Comparison of ENCODE assay signal across 8 mouse cellular contexts in the genomic region with DNA sequence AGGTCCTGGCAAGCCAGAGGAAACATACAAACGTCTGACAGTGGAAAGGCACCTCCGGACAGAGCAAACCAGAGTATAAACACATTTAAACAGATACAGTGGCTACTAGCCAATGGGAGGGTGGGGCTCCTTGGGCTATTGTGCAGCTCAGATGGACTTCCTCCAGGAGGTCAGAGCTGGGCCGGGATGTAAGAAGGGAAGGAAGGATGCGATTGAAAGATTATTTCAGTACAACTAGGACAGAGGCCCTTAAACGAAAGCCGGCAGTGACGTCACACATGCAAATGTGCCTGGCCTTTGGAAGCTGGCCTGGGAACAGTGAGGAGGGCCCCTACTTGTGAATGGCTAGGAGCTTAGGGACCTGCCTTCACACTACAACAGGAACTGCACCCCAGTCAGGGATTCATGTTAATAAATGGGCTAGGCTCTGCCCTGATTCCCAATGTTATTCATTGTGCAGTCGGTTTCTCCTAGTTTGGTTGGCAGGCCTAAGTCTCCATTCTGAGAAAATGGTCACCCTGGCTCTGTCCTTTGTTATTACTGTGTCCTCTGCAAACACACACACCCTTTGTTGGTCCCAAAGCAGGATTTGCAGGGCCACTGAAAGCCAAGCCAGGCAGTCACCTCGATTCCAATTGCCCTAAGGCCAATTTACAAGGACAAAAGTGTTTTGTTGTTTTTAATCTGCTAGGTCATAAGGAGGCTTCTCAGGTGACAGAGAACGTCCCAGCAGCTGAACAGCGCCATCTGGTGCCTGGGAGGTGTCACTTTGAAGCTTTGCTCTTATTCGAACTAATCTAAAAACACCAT. TPM values are rescaled to one million over a fixed set of nuclear protein-coding genes. Genes with fewer than 3 reads are reported as not detected.
A peak's percentile ranks its signal among the peaks of the same experiment; 100 is the strongest.
DNase-seq lines count a peak whose midpoint lies in the region; ATAC-seq and TF ChIP-seq lines count a peak whose summit lies in the region.

No protein-coding gene starts in this region.

- no peak overlapping the region for H3K4me3 ChIP-seq in limb, embryonic 15.5 days
- no peak overlapping the region for H3K4me3 ChIP-seq in myocyte

- no peak overlapping the region for H3K9ac ChIP-seq in limb, embryonic 15.5 days

- no peak for ATAC-seq in limb, embryonic 15.5 days (ENCODE audit: insufficient number of reproducible peaks, low FRiP score, low TSS enrichment, low read depth)

- no peaks in the 10 kb centered on the region; the same call in 1 of the 2 replicates for H3K4me1 ChIP-seq in limb, embryonic 15.5 days

- peak; percentile 13 to 16 for DNase-seq in B cell, adult 2 months
- DNase-seq in adrenal gland, postnatal 10 days = peak; percentile 88
- DNase-seq in embryo, embryonic 11.5 days (ENCODE audit: low read depth, low spot score) = peak; percentile 66
- peak; percentile 100 for DNase-seq in heart, adult 11 months
- DNase-seq in kidney, adult 11 months = peak; percentile 88
- DNase-seq in thymus, postnatal 14 days = peak; percentile 37

- no peaks in the 10 kb centered on the region for H3K9me3 ChIP-seq in limb, embryonic 15.5 days

- no peak overlapping the region for H3K4me2 ChIP-seq in limb, embryonic 15.5 days
- H3K4me2 ChIP-seq in myocyte (ENCODE audit: low read depth) = peak overlapping the region; percentile 32

- WGBS in limb, embryonic 15.5 days = 38% methylated on average over 12 of the region's 12 CpGs

- H3K36me3 ChIP-seq in limb, embryonic 15.5 days = no peaks in the 10 kb centered on the region
- H3K36me3 ChIP-seq in myocyte (ENCODE audit: control insufficient read depth, insufficient read depth) = no peaks in the 10 kb centered on the region

- H3K27ac ChIP-seq in limb, embryonic 15.5 days = 0 out of 2 replicates have a peak overlapping the region, but pooled peaks have one; percentile 27

- TF ChIP-seq POLR2A in myocyte (IDR thresholded peaks at IDR 0.05; ENCODE audit: insufficient read length, low read depth) = no peak

- H3ac ChIP-seq in myocyte (ENCODE audit: control insufficient read depth, insufficient read length) = no peak overlapping the region

- H3K27me3 ChIP-seq in limb, embryonic 15.5 days = no peaks in the 10 kb centered on the region
- H3K27me3 ChIP-seq in myocyte (ENCODE audit: control insufficient read depth, insufficient read depth, insufficient read length) = no peaks in the 10 kb centered on the region

- no peaks in the 10 kb centered on the region for H3K79me2 ChIP-seq in myocyte (ENCODE audit: control insufficient read depth, insufficient read depth)

TF ChIP-seq in myocyte, 11 proteins besides CTCF, POLR2A, EP300 and RAD21:
- TF ChIP-seq REST (IDR thresholded peaks at IDR 0.05; ENCODE audit: insufficient read depth, insufficient read length) (no peak), TCF12 (IDR thresholded peaks at IDR 0.05; ENCODE audit: insufficient read depth, poor library complexity, severe bottlenecking) (no peak), MYOD1 (IDR thresholded peaks at IDR 0.05; ENCODE audit: control insufficient read depth in 1 of 3, insufficient read length in 2 of 3, low read depth in 2 of 3) (no peak), CEBPB (IDR thresholded peaks at IDR 0.05; ENCODE audit: insufficient read depth, poor library complexity, severe bottlenecking) (no peak), USF1 (IDR thresholded peaks at IDR 0.05; ENCODE audit: low read depth) (no peak)

RNA-seq across cellular contexts. Expression of gene Fermt2, which starts 9.9 kb away (rescaled TPM):
- 100 to 1,000 TPM; 160 to 178 TPM for total RNA-seq in adrenal gland, postnatal 10 days (2021)
- polyA plus RNA-seq in limb, embryonic 15.5 days (2015; fragmentation: Nextera tagmentation; extraction: Ambion mirVana) = 136 and 155 TPM in 2 replicates
- 37.9 TPM for polyA plus RNA-seq in myocyte (2012; fragmentation: generic; extraction: Trizol)

Comparison
In these comparisons a context has a peak if more than half of its experiments do, and no peak if none do; other contexts are left out.
1. DNase-seq: peak in every context shown above with its lines; median percentile 100 in heart, adult 11 months; 88 in adrenal gland, postnatal 10 days; 88 in kidney, adult 11 months; 66 in embryo, embryonic 11.5 days; 37 in thymus, postnatal 14 days; 14 in B cell, adult 2 months.